Mouse (Mus musculus) liver, postnatal 0 days (tissue): ENCODE measurements at regions not wholly inside any gene's neighbourhood (a gene's known extent, or its start where the extent isn't known, plus 50 kb on each side); places are given as distances from the start of the nearest gene placed in this dataset.
A peak's percentile ranks its signal among the peaks of the same experiment; 100 is the strongest.

Experiments
- CTCF ChIP-seq: sonication (generic); IDR thresholded peaks from 2 replicates; pipeline ENCODE4 v1.5.1; 2016; ENCODE audit warnings: antibody characterized with exemption, low read depth
- EP300 ChIP-seq: IDR thresholded peaks from 2 replicates; pipeline ENCODE4 v1.6.1; 2016; ENCODE audit warnings: antibody characterized with exemption, low read depth, mild to moderate bottlenecking

DNA sequence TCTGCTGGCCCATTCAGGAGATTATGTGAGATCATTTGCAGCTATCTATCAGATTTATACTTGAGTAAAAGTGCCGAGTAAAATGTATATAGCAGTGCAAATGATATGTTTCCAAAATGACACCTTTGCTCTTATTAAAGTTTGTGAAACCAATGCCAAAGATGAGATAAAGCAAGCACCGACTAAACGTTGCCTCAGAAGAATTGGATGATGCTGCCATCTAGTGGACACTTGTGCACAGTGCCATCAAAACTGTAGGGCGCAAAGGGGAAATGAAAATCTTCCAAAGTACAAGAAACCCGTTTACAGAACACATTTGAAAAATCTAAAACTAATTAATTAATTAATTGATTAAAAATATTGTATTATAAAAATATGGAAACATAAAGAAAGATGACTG lies 127.2 kb downstream of the Atxn7l3b start:
- TF ChIP-seq CTCF (peak; percentile 84), EP300 (no peak)
